Mouse (Mus musculus) lung, adult 2 months (tissue): ENCODE measurements around the gene Gm10491. TPM values are rescaled to one million over a fixed set of nuclear protein-coding genes. Genes with fewer than 3 reads are reported as not detected.

Source experiments
- DNase-seq: peaks from one replicate; pipeline ENCODE4 v3.0.0; 2022
- H3K4me1 ChIP-seq: fragments of 200-500 bp; 2 replicates; pipeline ENCODE4 v1.6.1; 2011; ENCODE audit warnings: low read length; ENCODE audit not compliant: control insufficient read depth, insufficient read depth
- H3K4me3 ChIP-seq: fragments of 200-500 bp; replicated peaks from 2 replicates; pipeline ENCODE3; 2011; ENCODE audit warnings: low read depth, mild to moderate bottlenecking, control low read depth, low read length; ENCODE audit errors: extremely low read depth
- CTCF ChIP-seq: fragments of 200-500 bp; IDR thresholded peaks from 2 replicates; pipeline ENCODE4 v1.5.1; 2011; ENCODE audit warnings: mild to moderate bottlenecking, low read length, control low read depth; ENCODE audit not compliant: insufficient read depth
- POLR2A ChIP-seq: fragments of 200-500 bp; IDR thresholded peaks from 2 replicates; pipeline ENCODE4 v1.6.1; 2011; ENCODE audit warnings: low read depth, mild to moderate bottlenecking, control low read depth, low read length, borderline replicate concordance; ENCODE audit errors: extremely low read depth
- WGBS: fragments of 180-500 bp; shearing (Covaris S2); methylation state at CpG from one replicate; pipeline ENCODE4 v1.1.7; 2018; 5-methylcytosine and 5-hydroxymethylcytosine counted together
- polyA plus RNA-seq: library from polyadenylated mRNA; depleted of rRNA; stranded (reverse); fragments of >200 nt; gene quantifications from 2 replicates; pipeline ENCODE4 v1.2.3, GENCODE M21; 2012; rRNA removed

Gene Gm10491
- polyA plus RNA-seq, result not detected in 2 replicates

DNA sequence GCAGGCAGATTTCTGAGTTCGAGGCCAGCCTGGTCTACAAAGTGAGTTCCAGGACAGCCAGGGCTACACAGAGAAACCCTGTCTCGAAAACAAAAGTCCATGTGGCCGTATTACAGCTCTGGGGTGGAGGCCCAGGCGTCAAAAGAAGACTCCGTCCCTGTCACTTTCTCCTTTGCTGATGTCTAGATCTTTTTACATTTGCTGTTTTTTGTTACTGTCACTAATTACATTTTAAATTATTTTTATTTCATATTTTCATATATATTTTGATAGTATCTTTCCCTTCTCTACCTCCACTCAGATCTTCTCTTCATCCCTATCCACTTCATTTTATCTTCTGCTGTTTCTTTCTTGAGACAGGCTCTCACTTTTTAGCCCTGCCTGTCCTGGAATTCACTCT is at the start of gene Gm10491:
Gene Gm10491 (minus strand): TSS at position 101 of the 400 bp plus-strand sequence.
- 75% methylated on average over 5 of the region's 5 CpGs for WGBS

GRCm38 (mm10) chrX:7950091-7950490 is 42.5 kb upstream of the Gm10491 start:
- DNase-seq, result no peak
- TF ChIP-seq CTCF (no peak), POLR2A (no peak)
- 88% methylated on average over 7 of the region's 7 CpGs for WGBS
- Histone ChIP-seq H3K4me3 (no peak overlapping the region), H3K4me1 (no peaks in the 10 kb centered on the region)

More for the DNA sequence above, at the start of gene Gm10491:
- TF ChIP-seq POLR2A (no peak), CTCF (no peak)
- H3K4me3 ChIP-seq, result no peak within 1 kb of the TSS
- no peaks in the 10 kb centered on the region for H3K4me1 ChIP-seq
- no peak for DNase-seq

DNA sequence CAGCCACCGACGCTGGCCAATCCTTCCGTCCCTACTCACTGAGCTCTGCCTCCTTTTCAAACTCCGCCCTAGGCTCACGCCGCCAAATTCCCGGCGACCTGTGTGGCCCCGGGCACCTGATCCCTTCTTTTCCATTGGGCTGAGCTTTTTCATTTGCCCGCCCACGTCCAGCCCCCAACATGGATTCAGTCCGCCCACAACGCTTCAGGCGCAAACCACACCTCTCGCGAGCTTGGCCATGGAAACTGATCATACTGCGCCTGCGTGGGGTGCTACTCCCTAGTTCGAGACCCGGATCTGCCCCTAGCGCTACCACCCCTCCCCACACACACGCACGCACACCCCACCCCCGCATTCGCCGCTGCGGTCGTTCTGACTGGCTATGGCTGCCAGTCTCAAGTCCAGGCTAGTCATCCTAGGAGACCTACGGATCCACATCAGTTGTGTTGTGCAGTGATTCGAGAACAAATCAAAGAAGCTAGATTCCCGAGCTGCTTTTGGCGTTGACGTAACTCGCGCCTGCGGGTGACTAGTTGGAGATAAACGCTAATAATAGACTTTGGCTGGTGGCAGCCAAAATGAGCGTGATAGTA is 40.4 kb upstream of the Gm10491 start:
- DNase-seq, result peak; percentile 88
- H3K4me1 ChIP-seq, result no peaks in the 10 kb centered on the region
- WGBS, result 30% methylated on average over 38 of the region's 38 CpGs
- TF ChIP-seq CTCF (no peak), POLR2A (no peak)
- peak overlapping the region; percentile 80 for H3K4me3 ChIP-seq

DNA sequence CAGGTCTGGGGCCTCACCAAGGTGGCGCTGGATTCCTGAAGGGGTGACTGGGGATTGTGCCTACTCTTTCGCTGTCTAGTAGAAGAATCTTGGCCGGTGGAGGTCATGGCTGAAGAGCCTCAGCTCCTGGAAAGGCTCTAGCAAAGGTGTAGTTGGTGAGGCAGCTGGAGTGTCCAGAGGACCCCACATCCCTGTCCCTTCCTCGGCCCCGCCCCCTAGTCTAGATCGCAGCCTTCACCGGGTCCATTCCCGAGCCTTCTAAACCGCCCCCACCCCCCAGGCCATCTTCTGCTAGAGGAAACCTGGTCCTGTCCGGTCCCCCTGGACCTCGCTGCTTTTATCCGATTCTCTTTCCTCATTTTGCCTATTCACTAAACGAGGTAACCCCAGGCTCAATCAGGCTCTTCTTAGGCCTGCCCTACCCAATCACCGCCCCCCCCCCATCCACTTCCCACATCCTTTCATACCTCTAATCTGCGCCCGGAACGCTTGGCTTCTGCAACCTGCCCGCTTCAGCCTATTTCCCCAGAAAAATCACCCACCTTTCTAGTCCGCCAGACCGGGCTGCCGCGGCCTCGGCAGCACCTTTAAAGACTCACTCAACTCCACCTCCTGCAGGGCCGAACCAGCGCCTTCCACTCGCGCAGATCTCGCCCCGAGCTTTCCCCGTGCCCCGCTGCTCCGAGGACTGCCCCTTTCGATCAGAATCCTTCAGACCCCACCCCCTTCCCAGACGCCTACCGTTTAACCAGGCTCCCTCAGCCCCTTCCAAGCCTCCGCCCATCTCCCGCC is 39.7 kb upstream of the Gm10491 start, which contains the start of gene Hdac6:
Gene Hdac6 (minus strand): TSS at position 782 of the 792 bp plus-strand sequence.
- WGBS, result 37% methylated on average over 37 of the region's 37 CpGs
- DNase-seq, result no peak
- Histone ChIP-seq H3K4me1 (no peaks in the 10 kb centered on the region), H3K4me3 (peak within 1 kb of the TSS; percentile 80)
- TF ChIP-seq POLR2A, result peak; percentile 55; the same call in 1 of the 2 replicates
- TF ChIP-seq CTCF, result no peak

DNA sequence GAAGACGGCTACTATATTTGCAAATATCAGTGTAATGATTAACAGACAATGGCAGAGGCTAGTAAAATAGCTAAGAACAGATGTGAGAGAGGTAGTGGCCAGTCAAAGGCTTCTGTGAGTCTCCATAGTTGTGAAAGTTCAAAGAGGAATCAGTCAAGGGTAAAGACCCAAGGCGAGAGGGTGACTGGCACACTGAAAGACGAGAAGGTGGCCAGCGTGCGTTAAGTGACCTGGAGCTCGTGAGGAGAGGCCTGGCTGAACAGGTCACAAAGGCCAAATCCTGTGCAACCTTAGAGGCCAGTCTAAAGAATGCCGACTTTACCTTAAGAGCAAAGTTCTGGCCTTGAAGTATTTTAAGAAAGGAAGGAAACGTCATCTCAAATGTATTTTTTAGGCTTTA is 38.0 kb upstream of the Gm10491 start:
- Histone ChIP-seq H3K4me3 (no peak overlapping the region), H3K4me1 (no peaks in the 10 kb centered on the region)
- no peak for DNase-seq
- WGBS, result 81% methylated on average over 8 of the region's 8 CpGs
- TF ChIP-seq POLR2A (no peak), CTCF (no peak)

DNA sequence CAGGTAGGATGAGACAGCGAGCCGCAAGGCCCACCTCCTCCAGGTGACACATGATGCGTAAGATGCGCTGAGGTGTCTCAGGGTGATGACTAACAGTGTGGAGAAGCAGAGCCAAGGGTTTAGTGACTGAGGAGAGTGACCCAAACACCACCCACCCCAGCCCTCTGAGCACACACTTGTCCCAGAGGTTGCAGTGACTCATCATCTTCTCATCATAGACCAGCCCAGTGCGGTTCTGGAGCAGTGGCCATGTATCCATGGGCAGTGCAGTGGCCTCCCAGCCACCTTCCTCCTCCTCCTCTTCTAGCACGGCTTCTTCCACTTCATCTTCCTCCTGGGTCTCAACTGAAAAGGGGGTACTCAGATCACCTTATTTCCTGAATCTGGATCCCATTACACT is 30.0 kb upstream of the Gm10491 start:
- 94% methylated on average over 6 of the region's 6 CpGs for WGBS
- Histone ChIP-seq H3K4me3 (no peak overlapping the region), H3K4me1 (no peaks in the 10 kb centered on the region)
- no peak for TF ChIP-seq POLR2A
- no peak for TF ChIP-seq CTCF
- DNase-seq, result no peak

DNA sequence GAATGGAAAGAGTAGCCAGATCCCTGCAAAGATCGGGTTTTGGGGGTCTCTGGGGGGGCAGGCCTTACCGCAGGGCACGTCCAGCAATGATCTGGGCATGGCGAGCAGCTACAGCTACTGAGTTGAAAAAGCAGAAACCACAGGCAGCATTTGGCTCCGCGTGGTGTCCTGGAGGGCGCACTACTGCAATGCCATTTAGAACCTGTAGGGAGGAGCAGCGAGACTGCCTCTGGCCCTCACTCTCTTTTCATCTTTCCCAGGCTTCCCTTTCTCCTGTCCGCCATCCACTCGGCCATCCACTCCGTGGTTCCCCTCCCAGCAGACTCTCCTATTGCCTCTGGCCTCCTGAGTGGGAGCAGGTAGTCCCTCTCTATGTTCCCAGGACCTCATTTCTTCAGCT is 29.2 kb upstream of the Gm10491 start:
- TF ChIP-seq POLR2A (no peak), CTCF (no peak)
- WGBS, result 50% methylated on average over 11 of the region's 11 CpGs
- no peak for DNase-seq

DNA sequence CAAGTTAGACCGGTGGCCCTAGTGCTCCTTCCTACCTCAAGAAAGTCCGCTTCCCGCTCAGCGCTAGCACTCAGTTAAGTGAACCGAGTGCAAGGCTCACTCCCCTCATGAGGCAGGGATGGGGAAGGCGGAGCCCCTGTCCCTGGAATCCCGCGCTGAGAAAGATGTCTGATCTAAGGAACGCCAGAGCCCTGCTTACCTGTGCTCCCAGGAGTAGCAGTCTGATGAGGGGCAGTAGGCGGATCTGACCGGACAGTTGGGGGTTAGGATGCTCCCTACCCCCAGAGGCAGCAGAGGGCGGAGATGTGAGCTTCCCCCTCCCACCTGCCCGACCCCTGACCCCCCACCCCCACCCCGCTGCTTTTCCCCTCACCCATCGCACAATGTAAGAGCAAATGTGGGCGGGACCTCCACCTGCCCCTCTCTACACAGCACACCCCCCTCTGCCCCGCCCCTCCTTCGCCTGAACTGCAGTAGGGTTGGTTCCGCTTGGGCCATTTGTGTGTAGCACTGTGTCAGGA is 20.7 kb upstream of the Gm10491 start, which contains the start of gene Eras:
Gene Eras (minus strand): TSS at position 338 of the 521 bp plus-strand sequence.
- DNase-seq, result no peak
- no peaks in the 10 kb centered on the region for H3K4me1 ChIP-seq
- WGBS, result 31% methylated on average over 19 of the region's 19 CpGs
- no peak for TF ChIP-seq POLR2A
- no peak for TF ChIP-seq CTCF
- no peak within 1 kb of the TSS for H3K4me3 ChIP-seq

More for the DNA sequence above, 29.2 kb upstream of the Gm10491 start:
- Histone ChIP-seq H3K4me1 (no peaks in the 10 kb centered on the region), H3K4me3 (no peak overlapping the region)

GRCm38 (mm10) chrX:7927116-7927515 is 19.5 kb upstream of the Gm10491 start:
- TF ChIP-seq POLR2A, result no peak
- TF ChIP-seq CTCF, result no peak
- Histone ChIP-seq H3K4me1 (no peaks in the 10 kb centered on the region), H3K4me3 (no peak overlapping the region)
- DNase-seq, result no peak
- WGBS, result 31% methylated on average over 10 of the region's 10 CpGs

- no peaks in the 10 kb centered on the region for H3K4me1 ChIP-seq
- TF ChIP-seq CTCF (no peak), POLR2A (no peak)
- no peak overlapping the region for H3K4me3 ChIP-seq
- WGBS, result 65% methylated on average over 6 of the region's 6 CpGs
- DNase-seq, result no peak
Measured at GRCm38 (mm10) chrX:7926266-7926665, 18.6 kb upstream of the Gm10491 start.

GRCm38 (mm10) chrX:7922032-7922431 is 14.4 kb upstream of the Gm10491 start:
- no peak overlapping the region for H3K4me3 ChIP-seq
- H3K4me1 ChIP-seq, result no peaks in the 10 kb centered on the region
- no peak for DNase-seq
- no peak for TF ChIP-seq POLR2A
- no peak for TF ChIP-seq CTCF
- WGBS, result 21% methylated on average over 48 of the region's 48 CpGs
